Mouse (Mus musculus) cerebellum, adult 11-12 months (tissue): ENCODE results near the gene Rnf166.

ENCODE experiments used
- DNase-seq: peaks from one replicate; pipeline ENCODE4 v3.0.0; 2022

Gene Rnf166

DNA sequence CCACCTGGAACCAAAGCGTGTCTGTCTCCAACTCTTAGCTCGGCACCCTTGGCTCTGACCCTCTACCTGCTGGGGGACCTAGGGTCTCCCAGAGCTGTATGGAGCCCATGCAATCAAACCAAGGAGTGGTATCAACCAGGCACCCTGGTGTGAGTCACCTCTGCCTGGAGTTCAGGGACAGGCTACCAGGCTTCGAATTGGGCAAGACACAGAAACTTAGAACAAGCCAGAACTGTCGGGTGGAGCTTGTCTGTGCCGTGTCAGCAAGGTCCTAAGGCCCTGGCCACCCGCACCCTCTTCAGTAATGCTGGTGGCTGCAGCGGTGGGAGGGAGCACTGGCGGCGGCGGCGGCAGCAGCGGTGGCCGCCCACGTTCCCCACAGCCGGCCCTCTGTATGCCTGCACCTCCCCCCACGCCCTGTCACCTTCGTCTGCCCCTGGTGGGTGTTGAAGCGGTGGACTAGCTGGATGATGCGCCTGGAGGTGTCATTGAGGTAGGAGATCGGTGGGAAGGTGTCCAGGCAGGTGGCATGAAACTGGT lies 39.2 kb downstream of the Rnf166 start:
- no peak for DNase-seq

DNA sequence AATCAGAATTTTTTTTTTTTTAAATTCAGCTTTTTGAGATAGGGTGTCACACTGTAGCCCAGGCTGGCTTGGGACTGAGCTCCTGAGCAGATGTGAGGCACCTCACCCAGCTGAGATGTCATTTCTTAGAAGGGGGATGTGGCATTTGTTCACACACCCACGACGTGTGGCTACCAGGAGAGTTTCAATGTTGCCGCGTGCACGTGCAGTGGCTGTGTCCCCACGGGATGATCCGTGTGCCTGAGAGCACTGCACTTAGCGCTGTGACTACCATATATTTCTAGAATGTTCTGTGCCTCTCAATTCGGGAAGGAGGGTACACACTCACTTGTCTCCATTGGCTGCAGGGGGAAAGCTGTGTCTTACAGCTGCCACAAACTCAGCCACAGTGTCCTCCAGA lies 39.7 kb downstream of the Rnf166 start:
- DNase-seq: no peak

DNA sequence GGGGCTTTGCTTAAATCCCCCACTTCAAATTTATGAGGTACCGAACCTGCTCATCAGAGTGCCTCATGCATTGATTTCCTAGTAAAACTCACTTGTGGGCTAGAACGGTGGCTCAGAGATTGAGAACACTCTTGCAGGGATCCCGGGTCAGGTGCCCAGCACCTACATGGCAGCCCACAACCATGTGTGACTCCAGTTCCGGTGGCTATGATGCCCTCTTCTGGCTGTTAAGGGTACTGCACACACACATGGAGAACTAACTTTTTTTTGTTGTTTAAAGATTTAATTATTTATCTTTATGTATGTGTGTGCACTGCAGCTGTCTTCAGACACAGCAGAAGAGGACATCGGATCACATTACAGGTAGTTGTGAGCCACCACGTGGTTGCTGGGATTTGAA lies 40.5 kb downstream of the Rnf166 start:
- no peak for DNase-seq

DNA sequence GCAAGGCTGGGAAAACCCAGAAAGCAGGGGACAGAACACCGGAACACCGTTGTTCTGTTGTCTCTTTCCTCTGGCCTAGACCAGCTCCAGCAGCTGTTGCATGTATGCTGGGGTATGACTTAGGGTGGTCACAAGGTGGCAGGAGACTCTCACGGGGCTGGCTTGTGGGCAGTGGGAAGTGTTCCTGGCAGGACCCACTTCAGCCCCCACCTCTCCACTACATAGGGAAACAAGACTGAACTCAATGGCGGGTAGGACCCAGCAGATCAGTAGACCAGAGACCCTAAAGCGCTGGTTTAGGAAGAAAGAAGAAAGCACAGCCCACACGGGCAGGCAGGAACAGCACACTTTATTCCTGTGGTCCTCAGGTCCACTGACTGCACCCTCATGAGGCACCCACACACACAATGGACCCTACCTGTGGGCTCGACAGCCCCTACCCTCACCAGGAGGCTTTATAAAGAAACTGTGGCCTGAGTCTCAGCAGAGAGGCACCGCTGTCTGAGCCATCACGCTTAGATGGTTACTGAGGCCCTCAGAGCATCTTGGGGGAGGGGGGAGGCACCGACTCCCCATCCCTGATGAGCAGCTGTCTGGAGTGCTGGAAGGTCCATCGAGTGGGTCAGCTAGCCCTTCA lies 42.5 kb downstream of the Rnf166 start:
- DNase-seq: no peak

DNA sequence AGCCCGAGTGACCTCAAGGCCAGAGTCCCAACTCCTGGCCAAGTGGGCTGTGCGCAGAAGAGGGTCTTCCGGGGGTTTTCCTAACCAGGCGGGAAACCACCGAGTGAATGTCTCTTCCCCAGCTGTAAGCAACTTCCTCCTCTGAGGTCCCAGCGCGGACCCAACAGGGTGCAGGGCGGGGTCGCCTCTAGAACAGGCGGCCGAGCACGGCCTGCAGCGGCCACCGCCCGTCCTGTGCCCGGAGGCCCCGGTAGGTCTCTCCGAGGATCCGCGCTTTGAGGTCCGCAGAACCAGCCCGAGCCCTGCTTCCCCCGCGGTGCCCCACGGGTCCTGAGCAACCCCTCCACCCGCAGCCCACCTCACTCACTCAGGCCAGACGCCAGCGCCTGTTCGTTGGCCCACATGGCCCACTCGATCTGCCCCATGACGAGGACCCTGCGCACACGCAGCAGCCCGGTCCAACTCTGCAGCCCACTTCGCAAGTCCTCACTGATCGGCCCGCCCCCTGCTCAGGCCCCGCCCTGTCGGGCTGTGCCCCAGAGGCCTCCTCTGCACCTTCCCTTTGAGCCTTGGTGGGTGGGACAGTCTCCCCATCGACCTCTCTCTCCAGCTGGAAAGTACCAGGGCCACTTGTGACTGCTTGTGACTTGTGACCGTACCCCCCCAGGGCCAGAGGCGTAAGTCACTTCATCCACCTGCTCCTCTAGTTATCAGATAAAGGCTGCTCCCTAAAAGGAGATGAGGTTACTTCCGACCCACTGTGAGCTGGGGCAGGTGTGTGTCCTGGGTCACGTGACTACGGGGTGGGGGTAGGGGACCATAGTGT lies 43.2 kb downstream of the Rnf166 start, which contains the start of gene Cyba:
Gene Cyba, minus strand, starts transcription at position 488 of the 826 bp plus-strand sequence.
- no peak for DNase-seq

DNA sequence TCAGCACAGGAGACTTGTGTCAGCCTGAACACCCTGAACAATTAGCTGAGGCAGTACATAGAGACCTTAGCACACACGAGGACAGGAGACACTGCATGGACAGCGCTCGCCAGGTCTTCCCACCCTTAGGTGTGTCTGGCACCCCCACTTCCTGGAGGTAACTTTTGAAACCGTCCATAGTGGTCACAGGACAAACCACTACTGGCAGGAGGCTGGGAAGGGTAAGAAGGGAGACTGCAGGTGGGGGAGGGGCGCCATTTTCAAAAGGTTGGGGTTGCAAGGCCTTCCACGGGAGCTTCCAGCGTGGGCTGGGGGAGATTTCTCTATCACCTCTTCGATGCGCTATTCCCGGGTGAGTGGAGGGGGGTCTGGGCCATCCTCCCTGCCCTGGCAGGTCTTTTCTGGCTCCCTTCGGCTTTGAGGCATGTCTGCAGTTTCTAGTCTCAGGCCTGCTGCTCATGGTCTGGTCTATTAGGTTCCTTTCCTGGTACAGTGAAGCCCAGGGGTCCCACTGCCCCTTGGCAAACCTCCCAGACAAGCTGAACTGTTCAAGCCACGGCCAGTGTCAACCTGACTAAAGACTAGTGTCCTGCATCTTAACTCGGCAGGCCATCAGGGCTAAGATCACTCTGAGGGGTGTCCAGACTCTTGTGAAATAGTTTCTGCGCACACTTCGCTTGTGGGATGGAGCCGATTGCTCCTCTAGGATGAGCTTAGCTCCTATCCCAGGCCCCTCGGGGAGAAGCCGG lies 44.0 kb downstream of the Rnf166 start:
- no peak for DNase-seq

DNA sequence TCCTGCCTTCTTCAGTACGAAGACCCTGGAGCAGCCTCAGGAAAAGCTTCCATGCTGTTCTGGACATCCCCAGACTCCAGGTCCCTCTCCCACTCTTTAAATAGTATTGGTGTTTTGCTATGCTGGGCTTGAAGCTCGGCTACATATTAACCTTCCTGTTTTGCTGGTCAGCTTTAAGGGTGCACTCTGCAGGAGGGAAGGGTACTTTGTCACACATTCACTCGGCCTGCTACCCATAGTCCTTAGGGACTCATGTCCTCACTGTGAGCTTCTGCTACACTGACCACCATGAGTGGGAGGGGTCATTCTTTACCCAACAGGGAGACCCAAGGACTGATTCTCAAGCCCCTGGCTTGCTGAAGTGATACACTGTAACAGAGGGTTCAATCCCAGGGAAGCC lies 45.2 kb downstream of the Rnf166 start:
- no peak for DNase-seq

DNA sequence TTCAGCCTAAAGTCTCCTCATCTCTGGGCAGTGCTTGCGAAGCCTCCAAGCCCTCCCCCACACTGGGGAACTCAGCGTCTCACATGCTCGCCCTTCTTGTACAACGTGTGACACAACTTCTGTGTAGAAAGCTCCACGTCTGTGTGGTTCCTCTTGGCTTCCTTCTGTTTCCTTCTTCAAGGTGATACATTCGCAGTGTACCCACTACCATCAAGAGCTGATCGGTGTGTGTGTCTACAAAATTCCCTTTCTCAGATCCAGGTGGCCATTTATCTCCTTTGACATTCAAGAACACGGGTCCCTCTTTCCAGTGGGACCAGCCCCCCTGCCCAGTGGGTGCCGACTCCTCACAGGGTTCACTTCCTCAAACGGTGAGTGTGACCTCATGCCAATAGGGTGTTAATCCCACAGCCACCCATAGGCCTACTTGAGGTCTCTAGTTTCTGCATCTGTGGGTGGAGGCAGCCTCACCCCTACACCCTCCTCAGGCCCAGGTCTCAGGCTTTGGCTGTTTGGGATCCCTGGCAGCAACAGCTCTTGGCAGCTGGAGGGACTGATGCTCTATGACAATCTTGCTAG lies 45.7 kb downstream of the Rnf166 start:
- no peak for DNase-seq

DNA sequence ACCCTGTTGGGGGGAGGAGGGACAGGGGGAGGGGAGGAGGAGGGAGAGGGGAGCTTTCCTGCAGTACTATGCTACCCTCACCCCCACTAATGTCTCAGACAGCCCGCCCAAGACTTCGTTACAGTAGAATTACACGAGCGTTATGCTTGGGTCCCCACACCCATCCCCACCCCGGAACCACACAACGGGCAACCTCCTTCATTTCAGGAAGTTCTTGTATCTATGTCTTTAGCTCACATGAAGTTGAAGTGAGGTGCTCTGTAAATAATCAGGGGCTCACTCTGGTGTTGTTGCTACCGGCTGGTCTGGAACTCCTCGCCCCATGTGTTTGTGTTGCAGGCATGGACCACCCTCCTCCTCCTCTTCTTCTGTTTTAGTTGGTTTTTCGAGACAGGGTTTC lies 47.7 kb downstream of the Rnf166 start:
- DNase-seq: no peak

DNA sequence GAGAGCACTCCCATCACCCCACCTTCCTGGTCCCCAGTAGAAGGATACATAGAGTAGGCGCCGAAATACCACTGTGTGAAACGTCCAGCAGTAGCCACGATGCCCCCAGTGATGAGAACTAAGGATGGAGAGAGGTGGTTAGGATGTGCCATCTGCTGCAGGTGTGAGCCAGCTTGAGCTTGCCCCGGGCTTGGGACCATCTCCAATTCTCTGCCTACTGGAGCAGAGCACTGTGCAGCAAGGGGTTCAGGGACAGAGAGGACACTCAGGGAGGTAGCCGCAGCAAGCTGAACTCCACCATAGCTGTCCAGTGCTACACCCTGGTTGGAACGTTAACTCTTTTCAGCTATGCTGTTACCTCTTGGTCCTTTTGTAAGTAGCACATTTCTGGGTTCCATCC lies 48.3 kb downstream of the Rnf166 start:
- DNase-seq: no peak

DNA sequence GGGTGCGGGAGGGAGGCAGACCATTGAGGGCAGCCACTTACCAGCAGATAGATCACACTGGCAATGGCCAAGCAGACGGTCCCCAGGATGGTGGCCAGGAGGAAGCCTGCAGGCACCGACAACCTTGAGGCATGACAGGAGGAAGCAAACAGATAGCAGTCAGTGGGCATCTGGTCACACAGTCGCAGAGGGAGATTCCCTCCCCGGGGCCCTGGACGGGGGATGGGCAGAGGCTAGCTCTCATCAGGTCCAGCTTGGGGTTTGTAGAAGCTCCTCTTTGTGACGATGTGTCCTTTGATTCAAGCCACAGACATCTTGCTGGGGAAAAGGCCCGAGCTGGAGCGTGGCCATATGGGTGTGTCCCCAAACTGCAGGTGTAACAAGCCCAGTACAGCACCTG lies 49.7 kb downstream of the Rnf166 start:
- no peak for DNase-seq

DNA sequence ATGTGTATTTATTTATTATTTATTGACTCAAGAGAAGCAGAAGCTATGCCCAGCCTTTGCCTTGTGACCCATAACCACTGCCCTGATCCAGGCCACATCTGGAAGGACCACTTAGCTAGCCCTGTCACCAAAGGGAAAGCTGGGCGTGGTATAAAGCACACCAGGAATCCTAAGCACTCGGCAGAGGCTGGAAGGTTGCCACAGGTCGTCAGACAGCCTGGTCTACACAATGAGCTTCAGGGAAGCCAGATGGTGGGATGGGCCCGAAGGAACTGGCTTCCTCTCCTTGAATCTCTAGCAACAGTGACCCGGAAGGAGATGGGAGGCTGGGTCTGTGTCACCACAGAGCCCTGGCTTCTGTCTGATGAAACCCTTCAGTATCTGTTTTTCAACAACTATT lies 52.2 kb downstream of the Rnf166 start:
- DNase-seq: no peak

DNA sequence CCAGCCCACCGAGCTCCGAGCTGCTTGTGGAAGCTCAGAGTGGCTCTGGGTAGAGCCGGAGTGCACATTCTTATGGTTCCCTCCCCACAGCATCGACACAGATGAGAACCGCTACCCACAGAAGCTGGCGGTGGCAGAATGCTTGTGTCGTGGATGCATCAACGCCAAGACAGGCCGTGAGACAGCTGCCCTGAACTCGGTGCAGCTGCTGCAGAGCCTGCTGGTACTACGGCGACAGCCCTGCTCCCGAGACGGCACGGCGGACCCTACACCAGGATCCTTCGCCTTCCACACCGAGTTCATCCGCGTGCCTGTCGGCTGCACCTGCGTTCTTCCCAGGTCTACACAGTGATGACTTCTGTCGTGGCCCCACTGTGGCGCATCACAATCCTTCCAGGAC lies 52.6 kb downstream of the Rnf166 start:
- no peak for DNase-seq

DNA sequence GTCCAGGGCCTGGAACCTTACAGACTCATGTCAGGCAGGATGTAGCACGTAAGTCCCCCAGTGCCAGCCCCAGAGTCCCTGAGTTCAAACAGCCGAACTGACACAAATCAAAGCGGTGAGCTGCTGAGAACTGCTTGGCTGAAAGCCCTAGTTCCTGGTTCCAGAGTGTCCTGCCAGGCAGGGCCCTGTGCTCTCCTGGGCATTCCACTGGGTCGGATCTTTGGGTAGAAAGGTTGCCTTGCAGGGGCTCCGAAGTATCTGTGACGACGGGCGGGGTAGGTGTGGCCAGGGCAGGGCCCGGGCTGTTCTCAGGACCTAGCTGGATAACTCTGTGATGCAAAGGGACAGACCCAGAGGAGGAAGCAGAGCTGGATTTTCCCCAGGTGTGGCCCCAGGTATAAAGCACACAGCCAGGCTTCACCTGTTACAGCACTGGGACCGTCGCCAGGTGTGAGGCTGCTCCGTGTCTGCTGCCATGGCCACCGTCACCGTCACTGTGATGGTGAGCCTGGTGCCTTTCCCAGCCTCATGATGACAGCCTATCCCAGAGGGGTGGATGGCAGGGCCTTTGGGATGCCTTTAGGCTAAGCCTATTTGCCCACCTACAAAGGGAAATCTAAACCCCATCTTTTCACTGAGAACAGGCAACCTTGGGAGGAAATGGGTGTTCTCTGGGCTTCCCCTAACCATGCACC lies 54.3 kb downstream of the Rnf166 start, which contains the start of gene Il17c:
Gene Il17c, plus strand, starts transcription at position 645 of the 695 bp plus-strand sequence.
- no peak for DNase-seq

DNA sequence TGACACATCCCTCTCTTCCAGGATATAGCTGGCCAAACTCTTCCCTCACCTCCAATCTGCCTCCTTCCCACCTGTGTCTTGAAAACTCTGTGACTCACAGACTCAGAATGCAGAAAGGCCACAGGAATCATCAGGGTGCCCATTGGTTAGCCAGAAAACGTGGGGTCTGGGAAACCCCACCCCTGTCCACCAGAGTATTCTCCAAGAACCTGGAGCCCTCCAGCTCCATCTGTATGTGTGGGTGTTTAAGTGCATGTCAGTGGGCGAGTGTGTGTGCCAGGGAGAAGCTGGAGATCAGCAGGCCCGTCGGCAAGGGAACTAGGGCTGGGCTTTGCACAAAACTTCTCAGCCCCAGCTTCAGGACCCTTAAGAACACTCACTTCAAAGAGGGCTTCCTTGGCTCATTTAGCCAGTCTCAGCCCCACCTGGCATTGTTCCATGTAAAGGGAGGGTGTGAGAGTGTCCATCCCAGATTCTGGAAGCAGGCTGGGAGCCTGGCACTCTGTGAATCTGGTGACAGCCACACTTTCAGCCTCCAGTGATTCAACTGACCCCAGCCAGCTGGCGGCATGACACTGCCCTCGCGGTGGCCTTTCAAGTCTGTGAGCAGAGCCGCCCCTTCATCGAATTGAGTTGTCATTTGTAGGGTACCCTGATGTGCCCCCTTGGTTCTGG lies 55.8 kb downstream of the Rnf166 start:
- DNase-seq: no peak
